Comparison of ENCODE assay signal across 13 mouse cellular contexts in genomic region chr1:73188796-73189195, GRCm38 (mm10).
DNase-seq lines count a peak whose midpoint lies in the region; ATAC-seq and TF ChIP-seq lines count a peak whose summit lies in the region.
"Had no signal": no experiment of that assay in that cellular context is flagged by ENCODE, and none has a peak within 500 bp of the region (broad histone marks: within the 10 kb centered on the region; RNA-seq: fewer than 3 reads in every experiment).

No protein-coding gene starts in this region.

- ATAC-seq in lung, embryonic 16.5 days (ENCODE audit: low read depth), result peak; percentile 62

- no peak overlapping the region for H3K4me3 ChIP-seq in heart, embryonic 10.5 days
- H3K4me3 ChIP-seq in heart, adult 2 months, result no peak overlapping the region
- no peak overlapping the region for H3K4me3 ChIP-seq in lung, embryonic 16.5 days (ENCODE audit: low read length)
- H3K4me3 ChIP-seq: embryonic facial prominence, embryonic 13.5 days had no signal

- H3K27me3 ChIP-seq in heart, embryonic 10.5 days (ENCODE audit: insufficient read depth, poor library complexity, severe bottlenecking), result no peaks in the 10 kb centered on the region
- H3K27me3 ChIP-seq in heart, adult 2 months (ENCODE audit: control insufficient read depth, insufficient read depth, low read length), result no peaks in the 10 kb centered on the region
- H3K27me3 ChIP-seq in lung, embryonic 16.5 days (ENCODE audit: control insufficient read depth, insufficient read depth, low read depth, low read length), result no peaks in the 10 kb centered on the region
- H3K27me3 ChIP-seq: embryonic facial prominence, embryonic 13.5 days had no signal

- intact Hi-C loops in heart, adult 2 months (cut with DNase I), result loop anchor here (1.0 to 5.0 kb wide), 6 partner anchors 12 to 311 kb away; no protein-coding TSS in a partner anchor
- intact Hi-C loops in heart, postnatal 25 days (cut with DNase I), result loop anchor here (2.0 to 5.0 kb wide), 3 partner anchors 80 to 310 kb away; no protein-coding TSS in a partner anchor
- intact Hi-C loops in left cerebral cortex, postnatal 25 days (cut with DNase I), result no loop called here

- H3K79me2 ChIP-seq in heart, adult 2 months (replicated peaks; ENCODE audit: control insufficient read depth, insufficient read depth, low read length), result no peaks in the 10 kb centered on the region

- no peak overlapping the region for H3K9ac ChIP-seq in heart, adult 2 months (ENCODE audit: low read depth, low read length)
- no peak overlapping the region for H3K9ac ChIP-seq in lung, embryonic 16.5 days (ENCODE audit: low read length)
- H3K9ac ChIP-seq: embryonic facial prominence, embryonic 13.5 days had no signal

- WGBS in heart, embryonic 10.5 days, result 60% methylated on average over 2 of the region's 2 CpGs
- 51% methylated on average over 2 of the region's 2 CpGs for WGBS in heart, adult 2 months
- 63% methylated on average over 2 of the region's 2 CpGs for WGBS in lung, embryonic 16.5 days

- no peaks in the 10 kb centered on the region for H3K36me3 ChIP-seq in heart, embryonic 10.5 days
- no peaks in the 10 kb centered on the region for H3K36me3 ChIP-seq in heart, adult 2 months (ENCODE audit: control insufficient read depth, insufficient read depth, low read length)
- no peaks in the 10 kb centered on the region for H3K36me3 ChIP-seq in lung, embryonic 16.5 days (ENCODE audit: control insufficient read depth, insufficient read depth, low read length)
- H3K36me3 ChIP-seq: embryonic facial prominence, embryonic 13.5 days had no signal

- no peak for TF ChIP-seq CTCF in heart, adult 2 months (IDR thresholded peaks at IDR 0.05)

- no peaks in the 10 kb centered on the region for H3K9me3 ChIP-seq in heart, embryonic 10.5 days
- H3K9me3 ChIP-seq in lung, embryonic 16.5 days (ENCODE audit: control insufficient read depth, low read length), result no peaks in the 10 kb centered on the region
- H3K9me3 ChIP-seq: embryonic facial prominence, embryonic 13.5 days had no signal

- peak; percentile 89 for TF ChIP-seq EP300 in heart, adult 2 months (IDR thresholded peaks at IDR 0.05; ENCODE audit: insufficient read depth, low read depth, low read length)

- DNase-seq in heart, adult 11 months, result peak; percentile 98
- DNase-seq in heart, embryonic 10.5 days (ENCODE audit: low spot score), result no peak
- peak; percentile 34 to 63 for DNase-seq in heart, adult 2 months
- DNase-seq in heart, postnatal 25 days (ENCODE audit: low spot score), result peak; percentile 37
- DNase-seq in c-Kit-positive CD71-positive TER-119-positive erythroid progenitor cells, embryonic 14.5 days (ENCODE audit: low spot score), result no peak
- DNase-seq in layer of hippocampus, adult 18-20 months (ENCODE audit: low spot score in 2 of 2), result no peak
- no peak for DNase-seq in left cerebral cortex, postnatal 25 days (ENCODE audit: low spot score in 2 of 2)
- DNase-seq: cerebellum, adult 8-10 months; left cerebral cortex, postnatal 4 days; spleen, adult 18-20 months; thymus, adult 2 months had no signal

- TF ChIP-seq POLR2A in heart, adult 2 months (IDR thresholded peaks at IDR 0.05; ENCODE audit: insufficient read depth, low read depth, low read length), result peak; percentile 32; the same call in 1 of the 2 replicates

- no peak overlapping the region for H3K27ac ChIP-seq in heart, embryonic 10.5 days
- peak overlapping the region; percentile 75 for H3K27ac ChIP-seq in heart, adult 2 months
- H3K27ac ChIP-seq in lung, embryonic 16.5 days (ENCODE audit: low read length), result peak overlapping the region; percentile 40; the same call in 1 of the 2 replicates
- H3K27ac ChIP-seq: embryonic facial prominence, embryonic 13.5 days had no signal

- no peaks in the 10 kb centered on the region for H3K4me1 ChIP-seq in heart, embryonic 10.5 days
- H3K4me1 ChIP-seq in heart, adult 2 months (ENCODE audit: control insufficient read depth, insufficient read depth, low read length), result peaks cover 3% of the 10 kb centered on the region
- H3K4me1 ChIP-seq in lung, embryonic 16.5 days (replicated peaks; ENCODE audit: control insufficient read depth, insufficient read depth, low read length), result no peaks in the 10 kb centered on the region
- H3K4me1 ChIP-seq: embryonic facial prominence, embryonic 13.5 days had no signal

- H3K4me2 ChIP-seq in lung, embryonic 16.5 days (ENCODE audit: low read depth, low read length), result no peak overlapping the region
- H3K4me2 ChIP-seq: embryonic facial prominence, embryonic 13.5 days had no signal

Comparison
In these comparisons a context has a peak if more than half of its experiments do, and no peak if none do; other contexts are left out.
1. DNase-seq: peak in heart, adult 11 months (single experiment), heart, adult 2 months (2 of 2) and heart, postnatal 25 days (single experiment); none in heart, embryonic 10.5 days (single experiment), c-Kit-positive CD71-positive TER-119-positive erythroid progenitor cells, embryonic 14.5 days (single experiment), layer of hippocampus, adult 18-20 months (0 of 2) and left cerebral cortex, postnatal 25 days (0 of 2).